Comparison of ENCODE assay signal across 8 mouse cellular contexts in the genomic region with DNA sequence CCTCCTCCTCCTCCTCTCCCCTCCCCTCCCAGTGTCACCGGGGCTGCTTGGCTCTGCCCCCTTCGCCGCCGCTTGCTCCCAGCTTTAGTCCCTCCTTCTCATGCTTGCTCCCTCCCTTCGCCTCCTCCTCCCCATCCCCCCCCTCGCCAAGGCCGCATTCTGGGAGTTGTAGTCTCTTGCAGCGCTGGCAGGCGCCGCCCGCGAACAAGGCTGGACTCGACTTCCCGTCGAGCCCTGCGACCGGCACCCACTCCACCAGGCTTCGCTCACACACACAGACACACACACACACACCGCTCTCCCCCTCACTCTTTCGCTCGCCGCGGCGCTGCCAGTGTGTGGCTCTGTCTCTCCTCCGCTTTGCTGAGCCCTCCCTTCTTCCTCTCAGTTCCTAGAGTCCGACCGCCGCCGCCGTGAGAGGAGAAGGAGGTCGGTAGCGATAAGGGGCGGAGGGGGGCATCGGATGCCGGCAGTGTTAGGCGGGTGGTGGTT. TPM values are rescaled to one million over a fixed set of nuclear protein-coding genes. Genes with fewer than 3 reads are reported as not detected.
A peak's percentile ranks its signal among the peaks of the same experiment; 100 is the strongest.
DNase-seq lines count a peak whose midpoint lies in the region; ATAC-seq and TF ChIP-seq lines count a peak whose summit lies in the region.

No protein-coding gene starts in this region.

- H3K4me3 ChIP-seq in hindbrain, embryonic 13.5 days, result peak overlapping the region; percentile 59

- peaks cover 10% of the 10 kb centered on the region for H3K4me1 ChIP-seq in hindbrain, embryonic 13.5 days (replicated peaks)

- H3K27ac ChIP-seq in hindbrain, embryonic 13.5 days, result peak overlapping the region; percentile 81

- TF ChIP-seq CTCF in Patski (IDR thresholded peaks at IDR 0.05), result no peak

- no peaks in the 10 kb centered on the region for H3K36me3 ChIP-seq in hindbrain, embryonic 13.5 days

- CTCF ChIA-PET in Patski (lab: Charles Lee), result no interaction called here

- H3K4me2 ChIP-seq in hindbrain, embryonic 13.5 days, result peak overlapping the region; percentile 66

- in situ Hi-C loops in Patski (cut with MboI; ENCODE audit: low pct_unique_long_range_greater_than_20kb), result no loop called here

- POLR2A ChIA-PET in Patski (lab: Charles Lee), result no interaction called here

- DNase-seq in Patski (ENCODE audit: low read depth, low spot score), result peak; percentile 58
- DNase-seq in cerebellum, postnatal 14 days, result peak; percentile 89 to 92
- DNase-seq in frontal cortex, postnatal 14 days (ENCODE audit: low spot score in 2 of 2), result peak; percentile 81 to 85
- peak; percentile 59 to 70 for DNase-seq in layer of hippocampus, postnatal 25 days (ENCODE audit: extremely low spot score in 1 of 2, low spot score in 1 of 2)
- peak; percentile 90 for DNase-seq in lung, postnatal 25 days (ENCODE audit: low spot score)
- peak; percentile 85 for DNase-seq in retina, embryonic 14.5 days (ENCODE audit: low spot score)
- DNase-seq in thymus, postnatal 4 days, result peak; percentile 88

- H3K9me3 ChIP-seq in hindbrain, embryonic 13.5 days, result no peaks in the 10 kb centered on the region

- no peaks in the 10 kb centered on the region for H3K27me3 ChIP-seq in Patski
- H3K27me3 ChIP-seq in hindbrain, embryonic 13.5 days, result no peaks in the 10 kb centered on the region

- ATAC-seq in Patski, result peak; percentile 63
- peak; percentile 93 for ATAC-seq in hindbrain, embryonic 13.5 days (ENCODE audit: low FRiP score)

- H3K9ac ChIP-seq in hindbrain, embryonic 13.5 days, result peak overlapping the region; percentile 76

- 7% methylated on average over 30 of the region's 36 CpGs for whole genome bisulfite sequencing in hindbrain, embryonic 13.5 days

RNA-seq across cellular contexts. Expression of gene Bcorl1, which starts 2.3 kb away (rescaled TPM):
- polyA plus RNA-seq in Patski (2021), result 11.1 TPM
- polyA plus RNA-seq in hindbrain, embryonic 13.5 days (2015; fragmentation: Nextera tagmentation; extraction: Ambion mirVana), result 7.6 and 7.8 TPM in 2 replicates
- total RNA-seq in layer of hippocampus, postnatal 25 days (2021), result 10 to 100 TPM; 15.2 to 19.3 TPM

Comparison
In these comparisons a context has a peak if more than half of its experiments do, and no peak if none do; other contexts are left out.
1. Peak in every context shown above with its lines: DNase-seq, ATAC-seq, H3K4me3 ChIP-seq and H3K27ac ChIP-seq.